Mouse (Mus musculus) C2C12 (cell line): ENCODE data around the gene Timm10. TPM values are rescaled to one million over a fixed set of nuclear protein-coding genes. Genes with fewer than 3 reads are reported as not detected.

Source experiments
- H3K27me3 ChIP-seq: one replicate; pipeline ENCODE4 v1.6.1; 2011; ENCODE audit not compliant: control insufficient read depth, insufficient read depth, insufficient read length
- H3K36me3 ChIP-seq: one replicate; pipeline ENCODE4 v1.6.1; 2011; ENCODE audit not compliant: control insufficient read depth, insufficient read depth
- H3K4me3 ChIP-seq: one replicate; pipeline ENCODE4 v1.5.1; 2011; ENCODE audit warnings: mild to moderate bottlenecking, control low read depth; ENCODE audit not compliant: poor library complexity, insufficient read depth, severe bottlenecking
- H3K79me2 ChIP-seq: one replicate; pipeline ENCODE4 v1.6.1; 2011; ENCODE audit not compliant: control insufficient read depth, insufficient read depth
- H3K79me3 ChIP-seq: one replicate; pipeline ENCODE4 v1.6.1; 2011; ENCODE audit warnings: low read depth, control low read depth
- H3ac ChIP-seq: one replicate; pipeline ENCODE3; 2011; ENCODE audit warnings: low read depth; ENCODE audit not compliant: control insufficient read depth, insufficient read length
- CEBPB ChIP-seq: IDR thresholded peaks from one replicate; pipeline ENCODE4 v1.6.1; 2011; ENCODE audit warnings: low read depth, mild to moderate bottlenecking, control low read depth, moderate library complexity
- CTCF ChIP-seq: IDR thresholded peaks from one replicate; pipeline ENCODE4 v1.5.1; 2011; ENCODE audit not compliant: control insufficient read depth, insufficient read depth, insufficient read length
- FOSL1 ChIP-seq: IDR thresholded peaks from one replicate; pipeline ENCODE4 v1.8.0; 2011; ENCODE audit warnings: mild to moderate bottlenecking, low read length; ENCODE audit not compliant: poor library complexity, insufficient read depth, severe bottlenecking
- MAX ChIP-seq: IDR thresholded peaks from one replicate; pipeline ENCODE4 v1.6.1; 2011; ENCODE audit warnings: mild to moderate bottlenecking, control low read depth
- MYOD1 ChIP-seq: IDR thresholded peaks from one replicate; pipeline ENCODE4 v1.6.1; 2011; ENCODE audit warnings: low read depth; ENCODE audit not compliant: control insufficient read depth, insufficient read length
- MYOG ChIP-seq: IDR thresholded peaks from one replicate; pipeline ENCODE4 v1.6.1; 2011; ENCODE audit not compliant: control insufficient read depth, insufficient read length; ENCODE audit errors: extremely low read depth
- USF1 ChIP-seq: IDR thresholded peaks from one replicate; pipeline ENCODE4 v1.6.1; 2011; ENCODE audit warnings: low read depth, mild to moderate bottlenecking, control low read depth, moderate library complexity
- polyA plus RNA-seq: library from polyadenylated mRNA; unstranded; fragments of >200 nt; fragmentation: generic; extraction: Trizol; gene quantifications from one replicate; pipeline ENCODE4 v1.2.1, GENCODE M21; 2012; ENCODE audit warnings: missing spikeins

The Timm10 gene
- polyA plus RNA-seq, 1 experiment: 108 TPM

- Histone ChIP-seq H3K36me3 (no peaks in the 10 kb centered on the region), H3ac (no peak overlapping the region), H3K27me3 (no peaks in the 10 kb centered on the region), H3K79me3 (no peaks in the 10 kb centered on the region), H3K79me2 (no peaks in the 10 kb centered on the region), H3K4me3 (no peak overlapping the region)
- TF ChIP-seq MAX (no peak), CTCF (no peak), MYOG (no peak), MYOD1 (no peak), CEBPB (no peak), USF1 (no peak), FOSL1 (no peak)
Observed at GRCm38 (mm10) chr2:84841905-84842304, 15.1 kb downstream of the Timm10 start.

- H3K79me3 ChIP-seq: no peaks in the 10 kb centered on the region
- H3K36me3 ChIP-seq: no peaks in the 10 kb centered on the region
- TF ChIP-seq CEBPB (no peak), USF1 (no peak), MAX (no peak), CTCF (no peak), FOSL1 (no peak), MYOG (no peak)
- no peaks in the 10 kb centered on the region for H3K79me2 ChIP-seq
- H3K27me3 ChIP-seq: no peaks in the 10 kb centered on the region
- H3ac ChIP-seq: no peak overlapping the region
- no peak overlapping the region for H3K4me3 ChIP-seq
Observed at GRCm38 (mm10) chr2:84843654-84844053, 16.9 kb downstream of the Timm10 start.

DNA sequence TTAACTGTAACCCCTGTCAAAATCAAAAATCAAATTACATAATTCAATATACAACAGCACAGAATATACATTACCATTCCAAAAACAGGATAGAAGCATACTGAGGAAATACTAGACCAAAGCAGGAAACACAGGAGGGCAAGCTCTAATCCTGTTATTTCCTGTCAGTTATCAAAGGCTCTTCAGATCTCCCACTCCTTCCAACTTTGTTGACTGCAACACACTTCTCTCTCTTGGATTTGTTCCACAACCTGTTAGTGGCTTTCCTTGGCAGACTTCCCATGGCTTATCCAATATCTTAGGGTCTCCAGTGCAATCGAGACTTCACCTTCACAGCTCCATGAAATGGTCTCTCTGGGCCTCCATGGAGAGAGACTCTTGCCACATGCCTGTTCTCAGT is 18.4 kb downstream of the Timm10 start:
- H3K79me3 ChIP-seq: no peaks in the 10 kb centered on the region
- no peak for TF ChIP-seq CEBPB
- TF ChIP-seq MYOD1: no peak
- no peaks in the 10 kb centered on the region for H3K27me3 ChIP-seq
- H3K79me2 ChIP-seq: no peaks in the 10 kb centered on the region
- H3K36me3 ChIP-seq: no peaks in the 10 kb centered on the region
- H3K4me3 ChIP-seq: no peak overlapping the region
- no peak overlapping the region for H3ac ChIP-seq

GRCm38 (mm10) chr2:84850407-84851129 is 23.8 kb downstream of the Timm10 start:
- Histone ChIP-seq H3ac (no peak overlapping the region), H3K36me3 (no peaks in the 10 kb centered on the region)

GRCm38 (mm10) chr2:84851130-84852040 is 24.6 kb downstream of the Timm10 start:
- Histone ChIP-seq H3K27me3 (no peaks in the 10 kb centered on the region), H3K4me3 (no peak overlapping the region), H3ac (no peak overlapping the region), H3K36me3 (no peaks in the 10 kb centered on the region), H3K79me2 (no peaks in the 10 kb centered on the region), H3K79me3 (no peaks in the 10 kb centered on the region)
- TF ChIP-seq USF1 (no peak), FOSL1 (no peak), CEBPB (no peak), CTCF (no peak), MYOG (no peak), MAX (no peak), MYOD1 (no peak)

More at GRCm38 (mm10) chr2:84850407-84851129, 23.8 kb downstream of the Timm10 start:
- Histone ChIP-seq H3K27me3 (no peaks in the 10 kb centered on the region), H3K79me3 (no peaks in the 10 kb centered on the region), H3K79me2 (no peaks in the 10 kb centered on the region), H3K4me3 (no peak overlapping the region)
- TF ChIP-seq FOSL1: no peak
- no peak for TF ChIP-seq MYOG
- no peak for TF ChIP-seq MYOD1
- TF ChIP-seq USF1: no peak
- TF ChIP-seq MAX: no peak
- no peak for TF ChIP-seq CTCF

GRCm38 (mm10) chr2:84855732-84856131 is 28.9 kb downstream of the Timm10 start:
- TF ChIP-seq CTCF: peak; percentile 59
- no peak for TF ChIP-seq FOSL1

More at GRCm38 (mm10) chr2:84855732-84856131, 28.9 kb downstream of the Timm10 start:
- Histone ChIP-seq H3K36me3 (no peaks in the 10 kb centered on the region), H3K4me3 (no peak overlapping the region), H3K27me3 (no peaks in the 10 kb centered on the region), H3ac (no peak overlapping the region), H3K79me3 (no peaks in the 10 kb centered on the region), H3K79me2 (no peaks in the 10 kb centered on the region)
